8 mouse cellular contexts compared by ENCODE assay signal in genomic region chr6:125493147-125493546, GRCm38 (mm10). TPM values are rescaled to one million over a fixed set of nuclear protein-coding genes. Genes with fewer than 3 reads are reported as not detected.
A peak's percentile ranks its signal among the peaks of the same experiment; 100 is the strongest.
DNase-seq lines count a peak whose midpoint lies in the region; ATAC-seq and TF ChIP-seq lines count a peak whose summit lies in the region.

No protein-coding gene starts in this region.

- 0 out of 2 replicates have a peak overlapping the region, but pooled peaks have one; percentile 81 for H3K9ac ChIP-seq in kidney, embryonic 15.5 days
- no peak overlapping the region for H3K9ac ChIP-seq in forebrain, embryonic 11.5 days (ENCODE audit: low read length)
- H3K9ac ChIP-seq in limb, embryonic 14.5 days (ENCODE audit: low read depth, low read length, severe bottlenecking), result no peak overlapping the region
- no peak overlapping the region for H3K9ac ChIP-seq in neural tube, embryonic 12.5 days

- H3K9me3 ChIP-seq in kidney, embryonic 15.5 days (replicated peaks), result no peaks in the 10 kb centered on the region
- no peaks in the 10 kb centered on the region for H3K9me3 ChIP-seq in forebrain, embryonic 11.5 days (ENCODE audit: control insufficient read depth, low read length)
- no peaks in the 10 kb centered on the region for H3K9me3 ChIP-seq in limb, embryonic 14.5 days (ENCODE audit: control insufficient read depth, low read length)
- H3K9me3 ChIP-seq in neural tube, embryonic 12.5 days, result no peaks in the 10 kb centered on the region

- no peak for ATAC-seq in kidney, embryonic 15.5 days (replicated peaks; ENCODE audit: low FRiP score)
- no peak for ATAC-seq in forebrain, embryonic 11.5 days (replicated peaks; ENCODE audit: low FRiP score)
- no peak for ATAC-seq in limb, embryonic 14.5 days (ENCODE audit: low FRiP score, low read depth)
- no peak for ATAC-seq in neural tube, embryonic 12.5 days (ENCODE audit: low FRiP score, low read depth)

- H3K4me2 ChIP-seq in kidney, embryonic 15.5 days, result peak overlapping the region; percentile 94
- no peak overlapping the region for H3K4me2 ChIP-seq in forebrain, embryonic 11.5 days (ENCODE audit: low read depth, low read length, severe bottlenecking)
- H3K4me2 ChIP-seq in limb, embryonic 14.5 days (replicated peaks; ENCODE audit: low read depth, low read length, severe bottlenecking), result peak overlapping the region; percentile 75
- H3K4me2 ChIP-seq in neural tube, embryonic 12.5 days (replicated peaks), result peak overlapping the region; percentile 92

- peaks cover 3% of the 10 kb centered on the region; the same call in 1 of the 2 replicates for H3K27me3 ChIP-seq in kidney, embryonic 15.5 days
- peaks cover 5% of the 10 kb centered on the region; the same call in 1 of the 2 replicates for H3K27me3 ChIP-seq in forebrain, embryonic 11.5 days (ENCODE audit: control insufficient read depth, insufficient read depth, low read length)
- no peaks in the 10 kb centered on the region for H3K27me3 ChIP-seq in limb, embryonic 14.5 days (ENCODE audit: control insufficient read depth, insufficient read depth, low read length)
- peaks cover 18% of the 10 kb centered on the region for H3K27me3 ChIP-seq in neural tube, embryonic 12.5 days (replicated peaks)

- no peaks in the 10 kb centered on the region for H3K36me3 ChIP-seq in kidney, embryonic 15.5 days
- H3K36me3 ChIP-seq in forebrain, embryonic 11.5 days (ENCODE audit: control insufficient read depth, insufficient read depth, low read length), result no peaks in the 10 kb centered on the region
- no peaks in the 10 kb centered on the region for H3K36me3 ChIP-seq in limb, embryonic 14.5 days (ENCODE audit: control insufficient read depth, insufficient read depth, low read length)
- H3K36me3 ChIP-seq in neural tube, embryonic 12.5 days, result no peaks in the 10 kb centered on the region

- 47% methylated on average over 5 of the region's 5 CpGs for WGBS in kidney, embryonic 15.5 days
- 60% methylated on average over 5 of the region's 5 CpGs for WGBS in forebrain, embryonic 11.5 days
- WGBS in limb, embryonic 14.5 days, result 46% methylated on average over 5 of the region's 5 CpGs
- WGBS in neural tube, embryonic 12.5 days, result 40% methylated on average over 5 of the region's 5 CpGs

- H3K4me1 ChIP-seq in kidney, embryonic 15.5 days, result peaks cover 50% of the 10 kb centered on the region
- peaks cover 5% of the 10 kb centered on the region; the same call in 1 of the 2 replicates for H3K4me1 ChIP-seq in forebrain, embryonic 11.5 days (replicated peaks; ENCODE audit: control insufficient read depth, insufficient read depth, low read length)
- peaks cover 56% of the 10 kb centered on the region for H3K4me1 ChIP-seq in limb, embryonic 14.5 days (ENCODE audit: control insufficient read depth, insufficient read depth, low read length)
- H3K4me1 ChIP-seq in neural tube, embryonic 12.5 days, result peaks cover 12% of the 10 kb centered on the region

- no peak for DNase-seq in kidney, adult 11 months
- no peak for DNase-seq in forebrain, embryonic 11.5 days (ENCODE audit: low spot score)
- no peak for DNase-seq in limb, embryonic 14.5 days (ENCODE audit: low spot score)
- DNase-seq in spleen, postnatal 36 days (ENCODE audit: low spot score in 2 of 2), result no peak
- no peak for DNase-seq in testis, postnatal 14 days (ENCODE audit: low spot score)
- no peak for DNase-seq in cerebellum, postnatal 4 days (ENCODE audit: low spot score in 2 of 2)

- TF ChIP-seq POLR2A in limb, embryonic 14.5 days (IDR thresholded peaks at IDR 0.05; ENCODE audit: borderline replicate concordance, extremely low read depth, insufficient read depth, insufficient read length), result no peak

- H3K27ac ChIP-seq in kidney, embryonic 15.5 days, result peak overlapping the region; percentile 89; the same call in 1 of the 2 replicates
- H3K27ac ChIP-seq in forebrain, embryonic 11.5 days (ENCODE audit: low read depth, low read length), result no peak overlapping the region
- H3K27ac ChIP-seq in limb, embryonic 14.5 days (replicated peaks; ENCODE audit: low read depth, low read length), result no peak overlapping the region
- no peak overlapping the region for H3K27ac ChIP-seq in neural tube, embryonic 12.5 days

- peak overlapping the region; percentile 80 for H3K4me3 ChIP-seq in kidney, embryonic 15.5 days (replicated peaks)
- peak overlapping the region; percentile 64; the same call in 1 of the 2 replicates for H3K4me3 ChIP-seq in forebrain, embryonic 11.5 days (ENCODE audit: low read depth, low read length)
- peak overlapping the region; percentile 83 for H3K4me3 ChIP-seq in limb, embryonic 14.5 days (replicated peaks; ENCODE audit: low read length)
- peak overlapping the region; percentile 55; the same call in 1 of the 2 replicates for H3K4me3 ChIP-seq in neural tube, embryonic 12.5 days

RNA-seq across cellular contexts. Expression of gene Cd9, which starts 1.4 kb away (rescaled TPM):
- polyA plus RNA-seq in kidney, embryonic 15.5 days (2015; fragmentation: Nextera tagmentation; extraction: Ambion mirVana), result 137 and 148 TPM in 2 replicates
- polyA plus RNA-seq in forebrain, embryonic 11.5 days (2014; fragmentation: Nextera tagmentation; extraction: Ambion mirVana), result 40.5 and 47.4 TPM in 2 replicates
- polyA plus RNA-seq in limb, embryonic 14.5 days (2012; rRNA removed), result 215 and 273 TPM in 2 replicates
- polyA plus RNA-seq in limb, embryonic 14.5 days (2014; fragmentation: Nextera tagmentation; extraction: Ambion mirVana), result 318 and 323 TPM in 2 replicates
- polyA plus RNA-seq in neural tube, embryonic 12.5 days (2016; fragmentation: Nextera tagmentation; extraction: Ambion mirVana), result 44.3 and 51.1 TPM in 2 replicates

RNA-seq across cellular contexts. Expression of gene Vwf, which starts 53.4 kb away (rescaled TPM):
- 4.2 and 6.6 TPM in 2 replicates for polyA plus RNA-seq in kidney, embryonic 15.5 days (2015; fragmentation: Nextera tagmentation; extraction: Ambion mirVana)
- 9.0 and 11.7 TPM in 2 replicates for polyA plus RNA-seq in forebrain, embryonic 11.5 days (2014; fragmentation: Nextera tagmentation; extraction: Ambion mirVana)
- polyA plus RNA-seq in limb, embryonic 14.5 days (2012; rRNA removed), result 11.2 and 14.5 TPM in 2 replicates
- polyA plus RNA-seq in limb, embryonic 14.5 days (2014; fragmentation: Nextera tagmentation; extraction: Ambion mirVana), result 11.1 and 12.0 TPM in 2 replicates
- 10.1 and 12.3 TPM in 2 replicates for polyA plus RNA-seq in neural tube, embryonic 12.5 days (2016; fragmentation: Nextera tagmentation; extraction: Ambion mirVana)
